Mouse (Mus musculus) embryonic fibroblast, embryonic 13.5 days (primary cell): ENCODE results near the gene Itm2b.

ENCODE experiments used
- CTCF ChIP-seq: IDR thresholded peaks from 2 replicates; pipeline ENCODE4 v1.5.1; 2011; ENCODE audit warnings: mild to moderate bottlenecking, control low read depth, low read length, moderate library complexity, borderline replicate concordance; ENCODE audit not compliant: insufficient read depth
- POLR2A ChIP-seq: IDR thresholded peaks from 2 replicates; pipeline ENCODE4 v1.6.1; 2011; ENCODE audit warnings: low read depth, mild to moderate bottlenecking, control low read depth, low read length, moderate library complexity

DNA sequence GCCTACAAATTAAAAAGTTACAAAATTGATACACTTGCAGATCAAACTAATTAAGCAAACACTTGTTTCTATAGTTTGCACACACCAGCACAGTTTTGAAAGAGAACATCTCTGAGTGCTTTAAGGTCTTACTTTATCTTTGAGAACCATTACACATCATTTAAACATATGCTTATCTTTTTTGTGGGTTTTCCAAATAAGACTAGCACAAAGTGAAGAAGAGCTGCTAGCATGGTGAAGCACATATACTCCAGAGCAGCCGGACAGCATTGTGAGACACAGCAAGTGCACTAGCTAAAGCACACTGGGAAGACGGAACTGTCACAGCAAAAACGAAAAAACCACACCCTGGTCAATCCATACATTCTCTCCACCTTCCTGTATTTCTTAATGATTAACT, 62.9 kb downstream of the Itm2b start:
- TF ChIP-seq CTCF (no peak), POLR2A (no peak)
